Mouse (Mus musculus) forebrain, embryonic 12.5 days (tissue): Measurements from ENCODE around the gene Pkp2. TPM values are rescaled to one million over a fixed set of nuclear protein-coding genes. Genes with fewer than 3 reads are reported as not detected.
"Not testable (repeated sequence)": the region's sequence is repeated elsewhere in the genome, so short reads cannot be mapped to it uniquely, and the experiment has no call there.

ENCODE experiments used
- ATAC-seq: fragments of 200-750 bp; cut with Nextera tagmentation; 2 replicates; pipeline ENCODE4 v1.8.0; 2017; ENCODE audit warnings: moderate TSS enrichment; ENCODE audit not compliant: low FRiP score
- H3K27ac ChIP-seq: fragments of 300-500 bp; sonication (generic); 2 replicates; pipeline ENCODE4 v1.5.1; 2016; ENCODE audit warnings: mild to moderate bottlenecking
- H3K27me3 ChIP-seq: fragments of 300-500 bp; sonication (generic); 2 replicates; pipeline ENCODE4 v1.6.1; 2016; ENCODE audit warnings: mild to moderate bottlenecking
- H3K36me3 ChIP-seq: fragments of 300-500 bp; sonication (generic); replicated peaks from 2 replicates; pipeline ENCODE4 v1.6.1; 2016; ENCODE audit warnings: mild to moderate bottlenecking
- H3K4me1 ChIP-seq: fragments of 300-500 bp; sonication (generic); 2 replicates; pipeline ENCODE4 v1.6.1; 2016
- H3K4me2 ChIP-seq: fragments of 300-500 bp; sonication (generic); 2 replicates; pipeline ENCODE4 v1.6.1; 2016; ENCODE audit warnings: mild to moderate bottlenecking, moderate library complexity
- H3K4me3 ChIP-seq: fragments of 300-500 bp; sonication (generic); replicated peaks from 2 replicates; pipeline ENCODE4 v1.5.1; 2016; ENCODE audit warnings: mild to moderate bottlenecking
- H3K9ac ChIP-seq: fragments of 300-500 bp; sonication (generic); 2 replicates; pipeline ENCODE4 v1.6.1; 2016; ENCODE audit warnings: mild to moderate bottlenecking
- H3K9me3 ChIP-seq: fragments of 300-500 bp; sonication (generic); 2 replicates; pipeline ENCODE4 v1.6.1; 2016
- WGBS: fragments of 180-500 bp; shearing (Covaris S2); methylation state at CpG from one replicate; pipeline ENCODE4 v1.1.7; 2016; 5-methylcytosine and 5-hydroxymethylcytosine counted together
- polyA plus RNA-seq: library from polyadenylated mRNA; unstranded; fragments of >200 nt; fragmentation: Nextera tagmentation; extraction: Ambion mirVana; gene quantifications from 2 replicates; pipeline ENCODE4 v1.2.1, GENCODE M21; 2016

Pkp2 gene
- polyA plus RNA-seq, 1 experiment from 2014 or later, result 2.9 TPM

- Histone ChIP-seq H3K4me2 (no peak overlapping the region), H3K9ac (no peak overlapping the region), H3K9me3 (no peaks in the 10 kb centered on the region), H3K4me1 (no peaks in the 10 kb centered on the region), H3K4me3 (no peak overlapping the region), H3K27me3 (peaks cover 5% of the 10 kb centered on the region; the same call in 1 of the 2 replicates), H3K27ac (no peak overlapping the region), H3K36me3 (no peaks in the 10 kb centered on the region)
- ATAC-seq, result no peak
- WGBS, result 94% methylated on average over 5 of the region's 5 CpGs
These were observed 17.3 kb downstream of the Pkp2 start for GRCm38 (mm10) chr16:16230439-16230838.

- Histone ChIP-seq H3K4me3 (no peak overlapping the region), H3K4me1 (no peaks in the 10 kb centered on the region), H3K9ac (no peak overlapping the region), H3K36me3 (no peaks in the 10 kb centered on the region), H3K4me2 (no peak overlapping the region), H3K9me3 (no peaks in the 10 kb centered on the region), H3K27me3 (no peaks in the 10 kb centered on the region), H3K27ac (no peak overlapping the region)
- 91% methylated on average over 2 of the region's 2 CpGs for WGBS
- no peak for ATAC-seq
These were observed 20.8 kb downstream of the Pkp2 start for GRCm38 (mm10) chr16:16233919-16234318.

GRCm38 (mm10) chr16:16236681-16237080 is 23.6 kb downstream of the Pkp2 start:
- not testable (repeated sequence) for H3K9ac ChIP-seq, H3K4me1 ChIP-seq, H3K9me3 ChIP-seq, H3K4me2 ChIP-seq, H3K36me3 ChIP-seq, H3K4me3 ChIP-seq, ATAC-seq, H3K27me3 ChIP-seq, H3K27ac ChIP-seq
- WGBS, result 91% methylated on average over 9 of the region's 9 CpGs

- no peaks in the 10 kb centered on the region for H3K36me3 ChIP-seq
- no peak overlapping the region for H3K4me3 ChIP-seq
- no peak for ATAC-seq
- H3K27ac ChIP-seq, result no peak overlapping the region
- no peaks in the 10 kb centered on the region for H3K9me3 ChIP-seq
- H3K4me2 ChIP-seq, result no peak overlapping the region
- no peaks in the 10 kb centered on the region for H3K4me1 ChIP-seq
- H3K27me3 ChIP-seq, result no peaks in the 10 kb centered on the region
- WGBS, result 83% methylated on average over 2 of the region's 2 CpGs
- H3K9ac ChIP-seq, result no peak overlapping the region
These were observed 25.2 kb downstream of the Pkp2 start for GRCm38 (mm10) chr16:16238356-16238755.

GRCm38 (mm10) chr16:16244711-16245110 is 31.6 kb downstream of the Pkp2 start:
- 64% methylated on average over 2 of the region's 2 CpGs for WGBS
- H3K4me3 ChIP-seq, result no peak overlapping the region
- no peak overlapping the region for H3K4me2 ChIP-seq
- ATAC-seq, result no peak
- no peaks in the 10 kb centered on the region for H3K27me3 ChIP-seq
- no peak overlapping the region for H3K9ac ChIP-seq
- no peaks in the 10 kb centered on the region for H3K4me1 ChIP-seq
- no peaks in the 10 kb centered on the region for H3K36me3 ChIP-seq
- H3K9me3 ChIP-seq, result no peaks in the 10 kb centered on the region
- H3K27ac ChIP-seq, result no peak overlapping the region

- Histone ChIP-seq H3K36me3 (no peaks in the 10 kb centered on the region), H3K9me3 (no peaks in the 10 kb centered on the region), H3K4me2 (no peak overlapping the region), H3K4me3 (no peak overlapping the region), H3K27me3 (no peaks in the 10 kb centered on the region), H3K9ac (no peak overlapping the region), H3K27ac (no peak overlapping the region), H3K4me1 (peaks cover 6% of the 10 kb centered on the region)
- no peak for ATAC-seq
- 79% methylated on average over 2 of the region's 2 CpGs for WGBS
These were observed 37.4 kb downstream of the Pkp2 start for GRCm38 (mm10) chr16:16250470-16250869.

GRCm38 (mm10) chr16:16253326-16254074 is 40.4 kb downstream of the Pkp2 start:
- no peaks in the 10 kb centered on the region for H3K27me3 ChIP-seq
- WGBS, result 17% methylated on average over 4 of the region's 4 CpGs
- H3K4me2 ChIP-seq, result no peak overlapping the region
- H3K9me3 ChIP-seq, result no peaks in the 10 kb centered on the region
- H3K36me3 ChIP-seq, result no peaks in the 10 kb centered on the region
- ATAC-seq, result no peak
- H3K4me1 ChIP-seq, result peaks cover 6% of the 10 kb centered on the region
- no peak overlapping the region for H3K9ac ChIP-seq
- H3K4me3 ChIP-seq, result no peak overlapping the region
- no peak overlapping the region for H3K27ac ChIP-seq

- H3K27ac ChIP-seq, result no peak overlapping the region
- H3K9me3 ChIP-seq, result no peaks in the 10 kb centered on the region
- H3K4me3 ChIP-seq, result no peak overlapping the region
- H3K4me1 ChIP-seq, result peaks cover 6% of the 10 kb centered on the region
- H3K36me3 ChIP-seq, result no peaks in the 10 kb centered on the region
- H3K27me3 ChIP-seq, result no peaks in the 10 kb centered on the region
- H3K9ac ChIP-seq, result no peak overlapping the region
- ATAC-seq, result no peak
- 85% methylated on average over 1 of the region's 1 CpGs for WGBS
- no peak overlapping the region for H3K4me2 ChIP-seq
These were observed 42.1 kb downstream of the Pkp2 start for GRCm38 (mm10) chr16:16255217-16255616.

- WGBS, result 81% methylated on average over 7 of the region's 7 CpGs
These were observed 42.8 kb downstream of the Pkp2 start for GRCm38 (mm10) chr16:16255874-16256273.

GRCm38 (mm10) chr16:16256672-16257071 is 43.6 kb downstream of the Pkp2 start:
- ATAC-seq, result no peak
- 78% methylated on average over 1 of the region's 1 CpGs for WGBS
- Histone ChIP-seq H3K27ac (no peak overlapping the region), H3K4me1 (peaks cover 6% of the 10 kb centered on the region), H3K4me3 (no peak overlapping the region), H3K4me2 (no peak overlapping the region), H3K36me3 (no peaks in the 10 kb centered on the region), H3K27me3 (no peaks in the 10 kb centered on the region), H3K9me3 (no peaks in the 10 kb centered on the region), H3K9ac (no peak overlapping the region)

More at GRCm38 (mm10) chr16:16255874-16256273, 42.8 kb downstream of the Pkp2 start:
- H3K27me3 ChIP-seq, result no peaks in the 10 kb centered on the region
- H3K36me3 ChIP-seq, result no peaks in the 10 kb centered on the region
- no peaks in the 10 kb centered on the region for H3K9me3 ChIP-seq
- no peak overlapping the region for H3K9ac ChIP-seq
- H3K27ac ChIP-seq, result no peak overlapping the region
- no peak overlapping the region for H3K4me2 ChIP-seq
- ATAC-seq, result no peak
- no peak overlapping the region for H3K4me3 ChIP-seq
- H3K4me1 ChIP-seq, result peaks cover 6% of the 10 kb centered on the region

- no peak for ATAC-seq
- 96% methylated on average over 5 of the region's 5 CpGs for WGBS
These were observed 47.8 kb downstream of the Pkp2 start for GRCm38 (mm10) chr16:16260882-16261281.

GRCm38 (mm10) chr16:16261481-16261880 is 48.4 kb downstream of the Pkp2 start:
- Histone ChIP-seq H3K4me3 (no peak overlapping the region), H3K36me3 (no peaks in the 10 kb centered on the region), H3K27me3 (no peaks in the 10 kb centered on the region), H3K27ac (no peak overlapping the region), H3K4me2 (no peak overlapping the region), H3K4me1 (no peaks in the 10 kb centered on the region), H3K9ac (no peak overlapping the region), H3K9me3 (no peaks in the 10 kb centered on the region)
- WGBS, result 95% methylated on average over 6 of the region's 6 CpGs
- no peak for ATAC-seq

More at GRCm38 (mm10) chr16:16260882-16261281, 47.8 kb downstream of the Pkp2 start:
- H3K36me3 ChIP-seq, result no peaks in the 10 kb centered on the region
- no peak overlapping the region for H3K27ac ChIP-seq
- no peaks in the 10 kb centered on the region for H3K4me1 ChIP-seq
- H3K27me3 ChIP-seq, result no peaks in the 10 kb centered on the region
- no peaks in the 10 kb centered on the region for H3K9me3 ChIP-seq
- H3K4me2 ChIP-seq, result no peak overlapping the region
- H3K4me3 ChIP-seq, result no peak overlapping the region
- no peak overlapping the region for H3K9ac ChIP-seq

- no peaks in the 10 kb centered on the region for H3K27me3 ChIP-seq
- no peaks in the 10 kb centered on the region for H3K36me3 ChIP-seq
- H3K4me3 ChIP-seq, result no peak overlapping the region
- H3K27ac ChIP-seq, result no peak overlapping the region
- no peaks in the 10 kb centered on the region for H3K4me1 ChIP-seq
- H3K4me2 ChIP-seq, result no peak overlapping the region
- no peak overlapping the region for H3K9ac ChIP-seq
- no peak for ATAC-seq
- no peaks in the 10 kb centered on the region for H3K9me3 ChIP-seq
- WGBS, result 79% methylated on average over 3 of the region's 3 CpGs
These were observed 49.3 kb downstream of the Pkp2 start for GRCm38 (mm10) chr16:16262436-16262835.
